ENCODE assay signal across 8 mouse cellular contexts in genomic region chr1:182490568-182490967, GRCm38 (mm10). TPM values are rescaled to one million over a fixed set of nuclear protein-coding genes. Genes with fewer than 3 reads are reported as not detected.
DNase-seq lines count a peak whose midpoint lies in the region; ATAC-seq lines count a peak whose summit lies in the region.

No protein-coding gene starts in this region.

- H3K4me1 ChIP-seq in kidney, embryonic 15.5 days: peaks cover 20% of the 10 kb centered on the region
- H3K4me1 ChIP-seq in embryonic facial prominence, embryonic 14.5 days (ENCODE audit: control insufficient read depth, insufficient read depth, low read length): 0 out of 2 replicates have a peak, but pooled peaks cover 3% of the 10 kb centered on the region
- H3K4me1 ChIP-seq in midbrain, embryonic 13.5 days (replicated peaks): peaks cover 18% of the 10 kb centered on the region

- no peak overlapping the region for H3K9ac ChIP-seq in kidney, embryonic 15.5 days
- H3K9ac ChIP-seq in embryonic facial prominence, embryonic 14.5 days (ENCODE audit: low read depth, low read length): no peak overlapping the region
- H3K9ac ChIP-seq in midbrain, embryonic 13.5 days (replicated peaks): no peak overlapping the region

- peaks cover 68% of the 10 kb centered on the region for H3K36me3 ChIP-seq in kidney, embryonic 15.5 days
- peaks cover 70% of the 10 kb centered on the region for H3K36me3 ChIP-seq in embryonic facial prominence, embryonic 14.5 days (ENCODE audit: control insufficient read depth, insufficient read depth, low read length)
- peaks cover 50% of the 10 kb centered on the region for H3K36me3 ChIP-seq in midbrain, embryonic 13.5 days

- H3K27me3 ChIP-seq in kidney, embryonic 15.5 days: no peaks in the 10 kb centered on the region
- H3K27me3 ChIP-seq in embryonic facial prominence, embryonic 14.5 days (replicated peaks; ENCODE audit: control insufficient read depth, insufficient read depth, low read length): no peaks in the 10 kb centered on the region
- H3K27me3 ChIP-seq in midbrain, embryonic 13.5 days: no peaks in the 10 kb centered on the region

- H3K4me2 ChIP-seq in kidney, embryonic 15.5 days: no peak overlapping the region
- H3K4me2 ChIP-seq in embryonic facial prominence, embryonic 14.5 days (ENCODE audit: low read depth, low read length): no peak overlapping the region
- H3K4me2 ChIP-seq in midbrain, embryonic 13.5 days (replicated peaks): no peak overlapping the region

- WGBS in kidney, embryonic 15.5 days: 79% methylated on average over 7 of the region's 7 CpGs
- WGBS in embryonic facial prominence, embryonic 14.5 days: 84% methylated on average over 7 of the region's 7 CpGs
- 84% methylated on average over 7 of the region's 7 CpGs for WGBS in midbrain, embryonic 13.5 days

- DNase-seq in kidney, adult 11 months: no peak
- DNase-seq in ES-CJ7 (ENCODE audit: low read depth, low spot score): peak; percentile 73
- DNase-seq in embryonic facial prominence, embryonic 14.5 days (ENCODE audit: low spot score): no peak
- no peak for DNase-seq in gastrocnemius, adult 8-10 months (ENCODE audit: low spot score in 2 of 2)
- no peak for DNase-seq in frontal cortex, postnatal 25 days (ENCODE audit: low spot score in 2 of 2)
- no peak for DNase-seq in left cerebral cortex, adult 9 months (ENCODE audit: low spot score in 2 of 2)

- peak overlapping the region; percentile 60; the same call in 1 of the 2 replicates for H3K27ac ChIP-seq in kidney, embryonic 15.5 days
- peak overlapping the region; percentile 45; the same call in 1 of the 2 replicates for H3K27ac ChIP-seq in embryonic facial prominence, embryonic 14.5 days (replicated peaks; ENCODE audit: low read depth, low read length)
- no peak overlapping the region for H3K27ac ChIP-seq in midbrain, embryonic 13.5 days

- H3K4me3 ChIP-seq in kidney, embryonic 15.5 days (replicated peaks): no peak overlapping the region
- H3K4me3 ChIP-seq in embryonic facial prominence, embryonic 14.5 days (ENCODE audit: low read depth, low read length): no peak overlapping the region
- H3K4me3 ChIP-seq in midbrain, embryonic 13.5 days (replicated peaks): no peak overlapping the region

- H3K9me3 ChIP-seq in kidney, embryonic 15.5 days (replicated peaks): no peaks in the 10 kb centered on the region
- H3K9me3 ChIP-seq in embryonic facial prominence, embryonic 14.5 days (ENCODE audit: control insufficient read depth, low read length): no peaks in the 10 kb centered on the region
- no peaks in the 10 kb centered on the region for H3K9me3 ChIP-seq in midbrain, embryonic 13.5 days

- 0 out of 2 replicates have a peak, but pooled peaks have one; percentile 10 for ATAC-seq in kidney, embryonic 15.5 days (replicated peaks; ENCODE audit: low FRiP score)
- no peak for ATAC-seq in embryonic facial prominence, embryonic 14.5 days (ENCODE audit: low read depth)
- ATAC-seq in midbrain, embryonic 13.5 days: peak; percentile 19; the same call in 1 of the 2 replicates

RNA-seq across cellular contexts. Expression of gene Capn2, which starts 26.8 kb away (rescaled TPM):
- polyA plus RNA-seq in kidney, embryonic 15.5 days (2015; fragmentation: Nextera tagmentation; extraction: Ambion mirVana): 119 and 126 TPM in 2 replicates
- 115 and 117 TPM in 2 replicates for polyA plus RNA-seq in embryonic facial prominence, embryonic 14.5 days (2014; fragmentation: Nextera tagmentation; extraction: Ambion mirVana)
- 75.3 and 80.9 TPM in 2 replicates for polyA plus RNA-seq in midbrain, embryonic 13.5 days (2015; fragmentation: Nextera tagmentation; extraction: Ambion mirVana)
- 10 to 100 TPM; 46.6 to 49.7 (median 47.6) TPM for total RNA-seq in gastrocnemius, adult 8-10 months (2022)
